Mouse (Mus musculus): ENCODE data around the gene Gm20388. TPM values are rescaled to one million over a fixed set of nuclear protein-coding genes. Genes with fewer than 3 reads are reported as not detected.

The Gm20388 gene
- polyA plus RNA-seq, 1 experiment from 2014 or later: 7.4 TPM

DNA sequence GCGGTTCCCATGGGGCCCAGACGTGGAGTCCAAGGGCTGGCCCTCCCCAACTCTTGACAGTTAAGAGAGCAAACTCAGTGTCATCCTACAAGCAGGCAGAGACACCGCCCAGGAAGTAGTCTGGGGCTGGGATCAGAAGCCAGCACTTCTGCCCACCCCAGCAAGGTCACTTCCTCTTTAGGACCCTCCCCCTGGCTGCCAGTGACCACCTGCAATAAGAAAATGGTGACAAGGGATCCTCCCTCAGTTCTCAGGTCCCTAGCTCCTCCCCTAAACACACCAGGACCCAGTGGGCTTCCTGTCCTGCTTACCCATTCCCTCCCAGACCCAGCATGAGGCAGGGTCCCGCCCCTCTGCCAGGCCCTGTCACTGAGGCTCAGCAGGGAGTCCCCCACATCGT lies 2637.2 kb downstream of the Gm20388 start:
- H3K4me3 ChIP-seq (replicated peaks; ENCODE audit: low read length): no peak overlapping the region
- ATAC-seq (ENCODE audit: insufficient read depth, low FRiP score): no peak
- H3K27ac ChIP-seq (ENCODE audit: low read length): peak overlapping the region; percentile 48
- peak overlapping the region; percentile 40 for H3K4me2 ChIP-seq (ENCODE audit: low read depth, low read length)
- no peaks in the 10 kb centered on the region for H3K27me3 ChIP-seq (ENCODE audit: control insufficient read depth, insufficient read depth, low read length)
- 28% methylated on average over 5 of the region's 5 CpGs for WGBS
- no peaks in the 10 kb centered on the region for H3K36me3 ChIP-seq (ENCODE audit: control insufficient read depth, insufficient read depth, low read length)
- peaks cover 44% of the 10 kb centered on the region for H3K4me1 ChIP-seq (ENCODE audit: control insufficient read depth, insufficient read depth, low read length)
- H3K9me3 ChIP-seq (replicated peaks; ENCODE audit: control insufficient read depth, low read length): no peaks in the 10 kb centered on the region
- H3K9ac ChIP-seq (ENCODE audit: low read length): peak overlapping the region; percentile 52; the same call in 1 of the 2 replicates

DNA sequence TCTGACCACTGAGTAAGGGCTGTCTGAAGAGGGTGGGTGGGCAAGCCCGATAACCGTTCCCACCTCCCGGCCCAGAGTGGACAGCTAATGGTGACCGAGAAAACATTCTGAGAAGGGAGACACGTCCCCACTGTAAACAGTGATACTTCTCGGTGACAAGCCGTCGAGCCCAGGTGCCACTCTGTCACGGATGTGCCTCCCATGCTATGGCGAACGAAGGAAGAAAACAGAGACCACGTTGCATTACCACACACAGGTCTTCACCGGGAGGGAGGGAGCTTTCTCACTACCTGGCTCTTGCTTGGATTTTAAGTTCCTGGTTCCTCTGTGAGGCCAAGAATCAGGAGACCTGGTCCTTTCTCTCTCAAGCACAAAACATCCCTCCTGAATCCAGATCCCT lies 2637.7 kb downstream of the Gm20388 start:
- no peak for ATAC-seq (ENCODE audit: insufficient read depth, low FRiP score)
- Histone ChIP-seq H3K4me2 (ENCODE audit: low read depth, low read length) (peak overlapping the region; percentile 40; the same call in 1 of the 2 replicates), H3K9ac (ENCODE audit: low read length) (no peak overlapping the region), H3K27ac (ENCODE audit: low read length) (peak overlapping the region; percentile 48), H3K36me3 (ENCODE audit: control insufficient read depth, insufficient read depth, low read length) (no peaks in the 10 kb centered on the region), H3K27me3 (ENCODE audit: control insufficient read depth, insufficient read depth, low read length) (no peaks in the 10 kb centered on the region), H3K9me3 (replicated peaks; ENCODE audit: control insufficient read depth, low read length) (no peaks in the 10 kb centered on the region), H3K4me1 (ENCODE audit: control insufficient read depth, insufficient read depth, low read length) (peaks cover 44% of the 10 kb centered on the region), H3K4me3 (replicated peaks; ENCODE audit: low read length) (no peak overlapping the region)
- 54% methylated on average over 13 of the region's 13 CpGs for WGBS

DNA sequence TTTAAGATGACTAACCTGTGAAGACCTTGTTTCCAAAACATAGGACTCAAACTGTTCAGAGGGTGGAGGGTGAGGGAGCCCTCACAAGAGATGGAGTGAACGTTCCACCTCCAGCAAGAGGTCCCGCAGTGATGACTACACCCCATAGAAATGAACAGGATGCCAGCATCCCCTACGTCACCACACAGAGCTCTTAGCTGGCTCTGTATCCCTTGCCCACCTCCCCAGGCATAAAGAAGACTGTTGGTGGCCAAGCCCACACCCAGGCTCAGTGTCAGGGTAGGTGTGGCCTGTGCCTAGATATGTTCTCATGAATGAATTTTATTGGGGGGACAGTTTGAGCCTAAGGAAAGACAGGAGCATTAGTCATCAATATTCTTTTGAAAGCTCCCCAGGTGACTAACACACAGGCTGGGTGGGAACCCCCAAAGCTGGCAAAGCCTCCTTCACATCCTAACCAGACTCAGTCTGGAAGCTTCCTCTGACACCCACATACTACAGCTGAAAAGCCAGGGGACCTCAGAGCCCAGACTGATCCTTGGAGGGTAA lies 2638.3 kb downstream of the Gm20388 start:
- H3K36me3 ChIP-seq (ENCODE audit: control insufficient read depth, insufficient read depth, low read length): no peaks in the 10 kb centered on the region
- H3K4me3 ChIP-seq (replicated peaks; ENCODE audit: low read length): peak overlapping the region; percentile 80; the same call in 1 of the 2 replicates
- peak overlapping the region; percentile 88 for H3K4me2 ChIP-seq (ENCODE audit: low read depth, low read length)
- peak overlapping the region; percentile 93; the same call in 1 of the 2 replicates for H3K9ac ChIP-seq (ENCODE audit: low read length)
- 75% methylated on average over 3 of the region's 3 CpGs for WGBS
- no peaks in the 10 kb centered on the region for H3K27me3 ChIP-seq (ENCODE audit: control insufficient read depth, insufficient read depth, low read length)
- H3K9me3 ChIP-seq (replicated peaks; ENCODE audit: control insufficient read depth, low read length): no peaks in the 10 kb centered on the region
- ATAC-seq (ENCODE audit: insufficient read depth, low FRiP score): no peak
- H3K4me1 ChIP-seq (ENCODE audit: control insufficient read depth, insufficient read depth, low read length): peaks cover 44% of the 10 kb centered on the region
- H3K27ac ChIP-seq (ENCODE audit: low read length): peak overlapping the region; percentile 48

DNA sequence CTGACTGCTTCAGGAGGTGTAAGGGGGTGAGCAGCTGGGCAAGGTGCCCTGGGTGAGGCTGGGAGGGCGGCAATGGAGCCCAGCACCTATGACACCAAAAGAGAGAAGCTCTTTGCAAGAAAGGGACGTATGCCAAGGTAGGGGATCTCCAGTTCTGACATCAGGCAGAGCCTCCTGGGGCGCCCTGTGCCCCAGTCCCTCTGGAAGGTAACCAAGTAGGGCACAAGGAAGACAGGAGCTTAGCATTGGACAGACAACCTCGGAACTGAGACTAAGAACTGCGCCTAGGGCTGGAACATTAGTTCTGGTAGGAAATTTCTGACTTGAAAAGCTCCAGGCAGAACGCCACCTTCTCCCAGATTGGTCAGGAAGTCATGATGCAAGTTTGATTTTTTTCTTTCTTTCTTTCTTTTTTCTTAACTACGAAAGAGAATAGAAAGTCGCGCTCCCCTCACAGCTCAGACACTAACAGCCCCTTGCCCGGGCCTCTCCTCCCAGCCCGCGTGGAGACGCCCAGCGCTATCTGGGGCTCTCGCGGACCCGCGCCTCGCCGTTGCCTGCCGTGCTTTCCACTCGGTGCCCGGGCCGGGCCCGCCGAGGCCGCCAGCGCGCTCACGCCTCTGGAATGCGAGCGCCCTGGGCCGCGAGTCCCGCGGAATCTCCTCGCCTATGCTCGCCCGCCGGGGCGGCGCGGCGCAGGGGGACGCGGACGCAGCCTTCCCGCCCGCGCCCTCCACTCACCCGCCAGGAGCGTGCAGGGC lies 2639.8 kb downstream of the Gm20388 start:
- Histone ChIP-seq H3K36me3 (ENCODE audit: control insufficient read depth, insufficient read depth, low read length) (no peaks in the 10 kb centered on the region), H3K4me2 (ENCODE audit: low read depth, low read length) (peak overlapping the region; percentile 88), H3K9me3 (replicated peaks; ENCODE audit: control insufficient read depth, low read length) (no peaks in the 10 kb centered on the region), H3K27me3 (ENCODE audit: control insufficient read depth, insufficient read depth, low read length) (no peaks in the 10 kb centered on the region), H3K4me1 (ENCODE audit: control insufficient read depth, insufficient read depth, low read length) (peaks cover 44% of the 10 kb centered on the region), H3K4me3 (replicated peaks; ENCODE audit: low read length) (peak overlapping the region; percentile 80), H3K9ac (ENCODE audit: low read length) (peak overlapping the region; percentile 93), H3K27ac (ENCODE audit: low read length) (peak overlapping the region; percentile 87)
- WGBS: 3% methylated on average over 52 of the region's 52 CpGs
- peak; percentile 45 for ATAC-seq (ENCODE audit: insufficient read depth, low FRiP score)

DNA sequence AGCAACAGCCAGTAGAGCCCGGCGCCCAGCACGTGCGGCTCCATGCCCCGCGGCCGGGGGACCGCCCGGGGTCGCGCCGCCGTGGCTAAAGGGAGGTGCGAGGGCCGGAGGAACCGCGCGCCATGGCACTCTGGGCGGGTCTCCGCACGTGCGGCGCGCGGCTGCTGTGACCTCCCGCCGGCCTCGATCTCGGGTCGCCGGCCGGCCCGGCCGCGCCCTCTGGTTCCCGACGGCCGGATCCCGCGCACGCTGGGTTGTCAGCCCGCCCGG lies 2640.3 kb downstream of the Gm20388 start:
- H3K9me3 ChIP-seq (replicated peaks; ENCODE audit: control insufficient read depth, low read length): no peaks in the 10 kb centered on the region
- peak; percentile 35 for ATAC-seq (ENCODE audit: insufficient read depth, low FRiP score)
- H3K27me3 ChIP-seq (ENCODE audit: control insufficient read depth, insufficient read depth, low read length): no peaks in the 10 kb centered on the region
- H3K27ac ChIP-seq (ENCODE audit: low read length): peak overlapping the region; percentile 87
- H3K4me3 ChIP-seq (replicated peaks; ENCODE audit: low read length): peak overlapping the region; percentile 80
- 1% methylated on average over 26 of the region's 43 CpGs for WGBS
- H3K9ac ChIP-seq (ENCODE audit: low read length): peak overlapping the region; percentile 93
- peaks cover 41% of the 10 kb centered on the region for H3K4me1 ChIP-seq (ENCODE audit: control insufficient read depth, insufficient read depth, low read length)
- H3K4me2 ChIP-seq (ENCODE audit: low read depth, low read length): peak overlapping the region; percentile 88
- no peaks in the 10 kb centered on the region for H3K36me3 ChIP-seq (ENCODE audit: control insufficient read depth, insufficient read depth, low read length)

DNA sequence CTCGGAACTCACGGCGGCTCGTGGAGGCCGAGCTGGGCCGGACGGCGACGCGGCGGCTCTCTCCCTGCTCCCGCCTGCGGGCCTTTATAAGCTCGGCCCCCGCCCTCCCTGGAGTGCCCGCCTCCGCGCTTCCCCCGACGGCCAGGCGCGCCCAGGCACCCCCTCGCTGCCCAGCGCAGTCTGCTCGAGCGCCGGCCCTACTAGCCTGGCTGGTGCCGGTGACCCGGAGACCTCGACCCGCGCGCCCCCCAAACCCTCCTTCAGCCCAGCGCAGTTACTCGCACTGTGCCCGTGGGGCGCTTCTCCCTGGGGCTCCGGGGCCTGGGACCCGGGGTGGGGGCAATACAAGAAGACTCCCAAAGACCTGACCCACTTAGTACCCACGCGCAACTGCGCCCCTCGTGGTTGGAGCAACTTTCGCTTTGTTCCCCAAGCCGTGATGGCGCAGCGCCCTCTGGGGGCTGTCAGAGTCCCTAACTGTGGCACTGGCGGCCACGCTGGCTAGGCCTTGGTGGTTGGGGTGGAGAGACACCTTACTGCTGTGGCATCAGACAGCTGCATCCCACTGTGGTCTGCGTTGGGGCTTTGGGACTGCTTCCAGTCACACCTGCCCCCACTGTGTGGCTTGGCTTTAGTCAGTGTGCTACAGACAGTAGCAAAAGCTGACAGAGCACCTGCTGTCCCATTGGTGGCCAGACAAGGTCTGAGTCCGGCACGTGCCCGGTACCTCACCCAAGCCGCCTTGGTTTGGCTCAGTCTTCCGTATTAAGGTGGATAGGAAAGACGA lies 2640.8 kb downstream of the Gm20388 start, which contains the start of gene Piezo1:
Gene Piezo1, minus strand, starts transcription at position 65 of the 787 bp plus-strand sequence.
- Histone ChIP-seq H3K9ac (ENCODE audit: low read length) (peak within 1 kb of the TSS; percentile 93), H3K4me3 (replicated peaks; ENCODE audit: low read length) (peak within 1 kb of the TSS; percentile 80), H3K4me1 (ENCODE audit: control insufficient read depth, insufficient read depth, low read length) (peaks cover 37% of the 10 kb centered on the region), H3K4me2 (ENCODE audit: low read depth, low read length) (peak within 1 kb of the TSS; percentile 88), H3K27me3 (ENCODE audit: control insufficient read depth, insufficient read depth, low read length) (no peaks in the 10 kb centered on the region), H3K9me3 (replicated peaks; ENCODE audit: control insufficient read depth, low read length) (no peaks in the 10 kb centered on the region), H3K27ac (ENCODE audit: low read length) (peak within 1 kb of the TSS; percentile 87), H3K36me3 (ENCODE audit: control insufficient read depth, insufficient read depth, low read length) (no peaks in the 10 kb centered on the region)
- 9% methylated on average over 54 of the region's 56 CpGs for WGBS
- ATAC-seq (ENCODE audit: insufficient read depth, low FRiP score): peak; percentile 89

DNA sequence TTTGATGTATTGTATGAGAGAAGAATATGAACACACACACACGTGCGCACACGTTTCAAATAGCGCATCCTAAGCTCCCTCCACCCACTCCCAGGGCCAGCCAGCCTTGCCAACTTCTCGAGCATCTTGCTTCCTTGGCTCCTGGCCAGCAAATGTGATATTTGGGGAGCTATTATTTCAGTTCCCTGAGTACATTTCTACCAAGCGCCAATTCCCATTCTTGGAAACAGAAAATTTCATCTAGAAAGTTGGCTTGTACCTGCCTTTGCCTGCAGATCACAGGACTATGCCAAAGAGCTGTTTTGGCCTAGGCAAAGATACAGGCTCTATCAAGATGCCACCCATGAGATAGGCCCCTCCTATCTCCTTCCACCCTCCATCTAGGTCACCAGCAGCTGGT lies 2644.1 kb downstream of the Gm20388 start:
- H3K9ac ChIP-seq (ENCODE audit: low read length): no peak overlapping the region
- H3K27ac ChIP-seq (ENCODE audit: low read length): no peak overlapping the region
- 61% methylated on average over 6 of the region's 6 CpGs for WGBS
- no peak overlapping the region for H3K4me3 ChIP-seq (replicated peaks; ENCODE audit: low read length)
- H3K9me3 ChIP-seq (replicated peaks; ENCODE audit: control insufficient read depth, low read length): no peaks in the 10 kb centered on the region
- H3K36me3 ChIP-seq (ENCODE audit: control insufficient read depth, insufficient read depth, low read length): no peaks in the 10 kb centered on the region
- no peaks in the 10 kb centered on the region for H3K27me3 ChIP-seq (ENCODE audit: control insufficient read depth, insufficient read depth, low read length)
- H3K4me1 ChIP-seq (ENCODE audit: control insufficient read depth, insufficient read depth, low read length): peaks cover 13% of the 10 kb centered on the region
- no peak overlapping the region for H3K4me2 ChIP-seq (ENCODE audit: low read depth, low read length)
- no peak for ATAC-seq (ENCODE audit: insufficient read depth, low FRiP score)

DNA sequence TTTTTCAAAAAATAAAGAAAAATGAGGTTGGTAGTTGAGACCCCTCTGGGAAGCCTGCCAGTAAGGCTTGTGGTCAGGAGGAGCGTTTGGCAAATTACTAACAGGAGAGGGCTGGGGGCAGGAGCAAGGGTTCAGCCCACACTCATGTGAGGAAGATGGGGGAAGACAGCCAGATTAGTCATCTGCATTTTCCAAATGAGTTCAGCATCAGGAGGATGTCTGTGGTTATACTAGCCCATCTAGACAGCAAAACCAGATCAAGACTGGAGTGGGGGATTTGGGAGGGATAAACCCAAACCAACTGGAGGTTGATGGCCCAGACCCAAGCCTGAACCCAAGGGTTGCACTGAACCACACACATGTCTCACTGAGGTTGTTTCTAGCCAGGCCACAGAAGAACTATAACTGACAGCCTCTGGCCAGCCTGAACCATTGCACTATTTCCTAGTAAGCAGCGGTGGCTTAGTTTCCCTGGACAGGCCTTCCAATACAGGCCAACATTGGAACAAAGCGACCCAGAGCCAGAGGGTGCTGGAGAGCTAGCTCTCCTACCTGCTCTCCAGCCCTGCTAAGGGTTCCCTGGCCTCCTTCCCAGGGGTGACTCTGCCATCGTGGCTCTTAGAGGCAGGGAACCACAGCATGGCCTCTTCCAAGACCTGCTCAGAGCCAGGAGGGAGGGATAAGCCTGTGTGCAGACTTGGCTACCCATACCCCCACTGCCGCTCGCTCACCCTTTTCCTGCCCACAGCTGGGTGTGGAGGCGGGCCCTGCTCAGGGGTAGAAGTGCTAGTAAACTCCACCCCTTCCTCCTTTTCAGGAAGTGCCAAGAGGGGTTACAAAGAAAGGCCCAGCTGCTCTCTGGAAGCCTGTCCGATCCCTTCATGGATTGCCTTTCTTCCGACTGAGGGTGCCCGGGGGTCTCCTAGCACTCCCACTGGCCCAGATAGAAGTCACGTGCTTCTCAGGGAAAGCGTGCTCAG lies 2645.7 kb downstream of the Gm20388 start:
- Histone ChIP-seq H3K27me3 (ENCODE audit: control insufficient read depth, insufficient read depth, low read length) (no peaks in the 10 kb centered on the region), H3K9ac (ENCODE audit: low read length) (peak overlapping the region; percentile 60; the same call in 1 of the 2 replicates), H3K4me3 (replicated peaks; ENCODE audit: low read length) (no peak overlapping the region), H3K4me1 (ENCODE audit: control insufficient read depth, insufficient read depth, low read length) (peaks cover 6% of the 10 kb centered on the region; the same call in 1 of the 2 replicates), H3K9me3 (replicated peaks; ENCODE audit: control insufficient read depth, low read length) (no peaks in the 10 kb centered on the region), H3K27ac (ENCODE audit: low read length) (peak overlapping the region; percentile 72), H3K4me2 (ENCODE audit: low read depth, low read length) (no peak overlapping the region), H3K36me3 (ENCODE audit: control insufficient read depth, insufficient read depth, low read length) (no peaks in the 10 kb centered on the region)
- peak; percentile 58 for ATAC-seq (ENCODE audit: insufficient read depth, low FRiP score)
- 52% methylated on average over 12 of the region's 12 CpGs for WGBS
